Mouse (Mus musculus) left cerebral cortex, postnatal 14 days (tissue): ENCODE results near the gene Gpc5. TPM values are rescaled to one million over a fixed set of nuclear protein-coding genes. Genes with fewer than 3 reads are reported as not detected.

Experiments
- DNase-seq, 2 experiments: peaks; one replicate each; pipeline ENCODE4 v3.0.0; 2021 to 2022; ENCODE audit warnings: low spot score in 2 of 2, mixed read lengths in 1 of 2
- intact Hi-C: fragments of 180-260 bp; cut with DNase I; formaldehyde crosslinking; loops from one replicate; pipeline ENCODE4 v1.15.1; 2025
- total RNA-seq, 2 experiments: library from RNA; stranded (reverse); gene quantifications; 2 replicates each; pipeline ENCODE4 v1.2.3; 2021

Gpc5 gene
- total RNA-seq, 2 experiments from 2014 or later: 34.5 to 37.6 TPM

- intact Hi-C loops: no loop called here
- DNase-seq: no peak
These were observed 190.8 kb downstream of the Gpc5 start for GRCm38 (mm10) chr14:115282782-115283181.

GRCm38 (mm10) chr14:115324247-115324646 is 232.2 kb downstream of the Gpc5 start:
- intact Hi-C loops: no loop called here
- DNase-seq: no peak

GRCm38 (mm10) chr14:115326426-115326825 is 234.4 kb downstream of the Gpc5 start:
- intact Hi-C loops: no loop called here
- DNase-seq: no peak

GRCm38 (mm10) chr14:115339084-115339483 is 247.1 kb downstream of the Gpc5 start:
- no peak for DNase-seq
- intact Hi-C loops: no loop called here

- intact Hi-C loops: no loop called here
- DNase-seq: no peak
These were observed 250.6 kb downstream of the Gpc5 start for GRCm38 (mm10) chr14:115342597-115342996.

- no peak for DNase-seq
- intact Hi-C loops: no loop called here
These were observed 257.4 kb downstream of the Gpc5 start for GRCm38 (mm10) chr14:115349448-115349847.

- intact Hi-C loops: no loop called here
- peak in 1 of 2 experiments; percentile 6 for DNase-seq
These were observed 273.4 kb downstream of the Gpc5 start for GRCm38 (mm10) chr14:115365320-115365935.

GRCm38 (mm10) chr14:115369611-115370167 is 277.7 kb downstream of the Gpc5 start:
- intact Hi-C loops: no loop called here

GRCm38 (mm10) chr14:115371131-115371530 is 279.1 kb downstream of the Gpc5 start:
- DNase-seq: peak in 1 of 2 experiments; percentile 13
- intact Hi-C loops: no loop called here

More at GRCm38 (mm10) chr14:115369611-115370167, 277.7 kb downstream of the Gpc5 start:
- DNase-seq: no peak

GRCm38 (mm10) chr14:115391831-115392230 is 299.8 kb downstream of the Gpc5 start:
- no peak for DNase-seq
- intact Hi-C loops: loop anchor here (2.0 kb wide), 1 partner anchor 321 kb away; no protein-coding TSS in a partner anchor

GRCm38 (mm10) chr14:115392894-115393524 is 301.0 kb downstream of the Gpc5 start:
- intact Hi-C loops: loop anchor here (2.0 kb wide), 1 partner anchor 322 kb away; no protein-coding TSS in a partner anchor
- DNase-seq: peak; percentile 54 to 72

GRCm38 (mm10) chr14:115406596-115406995 is 314.6 kb downstream of the Gpc5 start:
- intact Hi-C loops: no loop called here
- no peak for DNase-seq

GRCm38 (mm10) chr14:115407309-115407930 is 315.4 kb downstream of the Gpc5 start:
- no peak for DNase-seq
- intact Hi-C loops: no loop called here

- no peak for DNase-seq
- intact Hi-C loops: no loop called here
These were observed 318.9 kb downstream of the Gpc5 start for GRCm38 (mm10) chr14:115410881-115411280.

- DNase-seq: no peak
- intact Hi-C loops: no loop called here
These were observed 319.6 kb downstream of the Gpc5 start for GRCm38 (mm10) chr14:115411513-115412174.

- DNase-seq: no peak
These were observed 320.8 kb downstream of the Gpc5 start for GRCm38 (mm10) chr14:115412821-115413220.

GRCm38 (mm10) chr14:115413429-115413828 is 321.4 kb downstream of the Gpc5 start:
- intact Hi-C loops: no loop called here
- DNase-seq: no peak

More at GRCm38 (mm10) chr14:115412821-115413220, 320.8 kb downstream of the Gpc5 start:
- intact Hi-C loops: no loop called here

- no peak for DNase-seq
- intact Hi-C loops: no loop called here
These were observed 322.5 kb downstream of the Gpc5 start for GRCm38 (mm10) chr14:115414545-115414944.

GRCm38 (mm10) chr14:115431967-115432366 is 340.0 kb downstream of the Gpc5 start:
- no peak for DNase-seq
- intact Hi-C loops: no loop called here

GRCm38 (mm10) chr14:115432368-115432767 is 340.4 kb downstream of the Gpc5 start:
- intact Hi-C loops: no loop called here

More at GRCm38 (mm10) chr14:115432368-115432767, 340.4 kb downstream of the Gpc5 start:
- DNase-seq: no peak
